Mouse (Mus musculus) cerebellum, postnatal 4 days (tissue): ENCODE measurements around the gene Cct5.
"Not testable (repeated sequence)": the region's sequence is repeated elsewhere in the genome, so short reads cannot be mapped to it uniquely, and the experiment has no call there.

ENCODE experiments used
- DNase-seq, 2 experiments: peaks; one replicate each; pipeline ENCODE4 v3.0.0; 2022; ENCODE audit warnings: low spot score in 2 of 2, mixed read lengths in 1 of 2

Cct5 gene

GRCm38 (mm10) chr15:31601279-31601645, 342 bp downstream of the Cct5 start:
- no peak for DNase-seq

GRCm38 (mm10) chr15:31599834-31600233, 1.8 kb downstream of the Cct5 start:
- DNase-seq: no peak

- no peak for DNase-seq
Measured at GRCm38 (mm10) chr15:31595651-31596050, 6.0 kb downstream of the Cct5 start.

GRCm38 (mm10) chr15:31594260-31594659, 7.3 kb downstream of the Cct5 start:
- DNase-seq: no peak

GRCm38 (mm10) chr15:31592531-31592930, 9.1 kb downstream of the Cct5 start:
- DNase-seq: no peak

GRCm38 (mm10) chr15:31590176-31590575, 11.4 kb downstream of the Cct5 start:
- no peak for DNase-seq

GRCm38 (mm10) chr15:31588989-31589640, 12.5 kb downstream of the Cct5 start:
- no peak for DNase-seq

GRCm38 (mm10) chr15:31587789-31588188, 13.8 kb downstream of the Cct5 start:
- DNase-seq: no peak

DNA sequence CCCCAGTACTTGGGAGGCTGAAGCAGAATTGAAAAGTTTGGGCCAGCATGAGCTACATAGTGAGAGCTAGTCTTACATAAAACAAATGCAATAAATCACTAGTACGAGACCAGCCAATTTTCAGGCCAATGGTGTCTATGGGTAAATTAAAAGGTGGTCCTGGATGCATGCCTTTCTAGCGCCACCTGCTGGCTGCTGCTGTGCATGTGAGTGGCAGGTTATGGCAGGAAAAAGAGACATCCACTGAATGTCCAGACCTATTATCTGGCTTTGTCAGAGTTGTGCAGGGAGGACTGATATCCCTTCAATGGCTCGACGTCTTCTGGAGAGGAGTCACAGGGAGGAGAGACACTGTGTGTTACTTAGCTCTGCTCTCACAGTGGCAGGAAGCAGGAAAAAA, 15.1 kb downstream of the Cct5 start:
- peak; percentile 80 to 90 for DNase-seq

GRCm38 (mm10) chr15:31586088-31586487, 15.5 kb downstream of the Cct5 start:
- no peak for DNase-seq

DNA sequence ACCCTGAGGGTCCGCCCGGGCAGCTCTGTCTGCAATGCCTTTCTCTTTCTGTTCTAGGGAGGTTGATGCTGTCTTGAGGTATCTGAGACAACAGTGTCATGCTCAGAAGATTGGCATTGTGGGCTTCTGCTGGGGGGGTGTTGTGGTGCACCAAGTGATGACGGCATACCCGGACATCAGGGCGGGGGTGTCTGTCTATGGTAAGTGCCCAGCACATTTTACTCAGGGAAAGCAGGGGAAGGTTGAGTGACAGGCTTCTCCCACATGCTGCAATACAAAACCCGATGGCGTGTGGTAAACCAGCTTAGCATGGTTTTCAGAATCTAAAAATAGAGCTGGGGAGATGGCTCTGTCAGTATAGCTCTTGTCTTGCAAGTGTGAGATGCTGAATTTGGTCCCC, 16.4 kb downstream of the Cct5 start:
- no peak for DNase-seq

- no peak for DNase-seq
Measured at GRCm38 (mm10) chr15:31583304-31584085, 18.1 kb downstream of the Cct5 start.

DNA sequence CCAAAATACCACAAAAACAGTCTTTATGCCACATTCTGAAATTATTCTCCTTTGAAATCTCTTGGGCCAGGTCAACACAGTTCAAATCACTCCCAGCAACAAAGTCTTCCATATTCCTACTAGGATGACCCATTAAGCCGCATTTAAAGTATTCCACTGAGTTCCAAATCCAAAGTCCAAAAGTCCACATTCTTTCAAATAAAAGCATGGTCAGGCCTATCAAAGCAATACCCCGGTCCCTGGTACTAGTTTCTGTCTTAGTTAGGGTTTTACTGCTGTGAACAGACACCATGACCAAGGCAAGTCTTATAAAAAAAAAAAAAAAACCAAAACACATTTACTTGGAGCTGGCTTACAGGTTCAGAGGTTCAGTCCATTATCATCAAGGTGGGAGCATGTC, 20.5 kb downstream of the Cct5 start:
- DNase-seq: not testable (repeated sequence)

DNA sequence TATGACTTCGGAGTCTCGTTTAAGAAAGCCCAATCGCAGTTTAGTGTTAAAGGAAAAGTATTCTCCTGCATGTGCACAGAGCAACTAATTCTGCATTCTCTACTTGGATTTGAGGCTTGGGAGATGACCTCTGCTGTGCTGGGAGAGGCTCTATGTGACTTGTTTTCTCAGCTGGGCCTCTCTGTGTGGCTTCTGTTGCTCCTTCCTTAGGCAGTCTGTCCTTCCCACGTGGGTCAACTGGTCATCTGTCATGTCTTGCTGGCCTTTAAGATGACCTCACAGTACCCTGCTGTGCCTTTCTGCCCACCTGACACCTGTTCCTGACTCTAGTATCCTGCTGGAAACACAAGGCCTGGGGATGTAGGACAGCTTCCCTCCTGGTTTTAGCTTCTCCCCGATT, 25.5 kb downstream of the Cct5 start:
- DNase-seq: no peak

DNA sequence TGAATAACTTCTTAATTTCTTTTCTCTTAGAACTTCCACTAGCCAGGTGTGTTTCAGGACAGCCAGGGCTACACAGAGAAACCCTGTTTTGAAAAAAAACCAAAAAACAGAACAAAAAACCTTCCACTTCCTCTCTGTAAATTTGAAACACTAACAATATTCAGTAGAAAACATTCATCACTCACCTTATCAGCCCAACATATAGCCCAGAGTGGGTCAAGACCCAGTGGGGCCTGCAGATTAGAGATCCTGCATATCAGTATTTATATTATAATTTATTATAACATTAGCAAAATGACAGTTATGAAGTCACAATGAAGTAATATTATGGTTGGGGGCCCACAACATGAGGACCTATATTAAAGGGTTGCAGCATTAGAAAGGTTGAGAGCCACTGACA, 27.9 kb downstream of the Cct5 start:
- no peak for DNase-seq

DNA sequence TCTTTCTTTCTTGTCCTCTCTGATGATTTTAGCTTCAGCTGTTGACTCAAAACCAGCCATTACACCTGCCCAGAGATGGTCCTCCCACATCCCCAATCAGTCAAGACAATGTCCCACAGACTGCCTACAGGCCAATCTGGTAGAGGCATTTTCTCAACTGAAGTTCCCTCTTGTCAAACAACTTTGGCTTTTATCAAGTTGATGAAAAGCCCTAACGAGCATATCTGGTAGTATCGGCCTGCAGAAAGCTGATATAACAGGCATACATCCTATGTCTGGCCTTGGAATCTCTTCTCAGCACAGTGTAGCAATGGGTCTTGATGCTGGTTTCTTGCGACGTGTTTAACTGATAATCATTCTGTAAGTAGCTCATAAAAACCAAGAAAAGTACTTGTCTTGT, 28.3 kb downstream of the Cct5 start:
- DNase-seq: no peak

- DNase-seq: no peak
Measured at GRCm38 (mm10) chr15:31571906-31572722, 29.5 kb downstream of the Cct5 start.

- DNase-seq: no peak
Measured at GRCm38 (mm10) chr15:31570959-31571358, 30.6 kb downstream of the Cct5 start.

GRCm38 (mm10) chr15:31569325-31570022, 32.1 kb downstream of the Cct5 start:
- DNase-seq: no peak

- DNase-seq: no peak
Measured at GRCm38 (mm10) chr15:31568581-31568996, 33.0 kb downstream of the Cct5 start.

GRCm38 (mm10) chr15:31567431-31567830, 34.2 kb downstream of the Cct5 start:
- DNase-seq: no peak

GRCm38 (mm10) chr15:31565786-31566185, 35.8 kb downstream of the Cct5 start:
- DNase-seq: no peak
